Mouse (Mus musculus): ENCODE data around the gene Ttc6.

The Ttc6 gene

DNA sequence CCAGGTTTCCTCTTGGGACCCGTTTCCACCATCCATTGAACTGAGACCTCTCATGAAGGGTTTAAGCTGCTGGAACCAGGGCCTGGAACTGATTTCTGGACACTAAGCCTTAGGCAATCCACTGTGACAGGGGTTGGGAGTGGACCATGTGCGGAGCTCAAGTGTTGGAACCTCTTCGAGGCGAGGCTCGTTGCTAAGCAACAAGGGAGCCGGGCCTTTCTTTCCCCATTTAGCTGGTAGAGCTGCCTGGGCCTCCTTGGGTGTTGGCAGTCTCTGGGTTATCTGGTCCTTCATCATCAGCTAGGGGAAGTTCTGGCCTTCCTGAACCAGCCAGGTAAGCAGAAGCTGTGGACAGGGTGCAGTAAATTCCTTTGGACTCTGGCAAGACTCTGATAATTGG is at the start of gene Ttc6:
Ttc6 (plus strand) TSS at position 205 of the 400 bp plus-strand sequence.
- in situ Hi-C loops (cut with MboI, MseI), result no loop called here

DNA sequence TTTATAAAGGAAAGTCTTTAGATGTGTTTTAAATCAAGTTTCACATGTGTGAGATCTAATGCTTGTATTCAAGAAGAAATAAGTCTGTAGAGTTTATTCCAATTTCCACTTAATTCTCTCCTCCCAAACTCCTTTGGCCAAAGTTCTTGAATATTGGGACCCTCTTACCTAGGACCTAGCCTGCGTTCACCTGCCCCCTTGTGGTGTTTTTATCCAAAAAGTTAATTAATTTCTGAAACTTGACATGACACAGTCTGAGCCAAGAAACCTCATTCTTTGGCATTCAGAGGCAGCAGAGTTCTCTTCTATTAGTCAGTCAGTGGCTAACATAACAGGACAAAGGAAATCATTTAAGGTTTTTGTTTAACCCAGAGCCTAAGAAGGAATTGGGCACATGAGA is 49.4 kb upstream of the Ttc6 start:
- in situ Hi-C loops (cut with MboI, MseI), result no loop called here

DNA sequence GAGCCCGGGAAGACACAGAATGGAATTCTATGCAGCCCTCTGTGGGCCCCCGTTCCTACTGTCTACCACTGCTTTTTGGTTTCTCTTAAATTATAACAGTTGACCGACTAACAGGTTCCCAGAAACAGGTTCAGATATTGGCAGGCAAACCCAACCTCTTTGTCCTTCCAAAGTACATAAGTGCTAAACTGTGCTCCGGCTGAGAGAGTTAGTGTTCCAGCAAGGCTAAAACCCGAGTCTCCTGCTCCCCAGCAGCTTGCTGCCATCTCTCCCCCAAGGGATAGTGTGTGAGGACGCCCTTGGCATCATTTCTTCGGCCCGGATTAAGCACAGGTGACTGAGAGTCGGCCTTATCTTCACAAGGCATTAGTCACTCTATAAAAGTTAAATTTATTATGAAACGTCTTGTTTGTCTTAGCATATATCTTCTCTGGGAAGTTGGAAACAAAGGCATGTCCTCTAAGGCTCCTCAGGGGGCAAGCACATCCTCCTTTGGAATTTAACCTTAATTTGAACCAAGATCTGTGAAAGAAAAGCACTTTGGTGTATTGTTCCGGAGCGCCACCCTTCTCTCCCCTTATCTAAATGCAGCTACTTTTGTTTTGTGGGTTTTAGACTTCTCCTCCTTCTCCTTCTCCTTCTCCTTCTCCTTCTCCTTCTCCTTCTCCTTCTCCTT is 48.1 kb upstream of the Ttc6 start:
- in situ Hi-C loops (cut with MboI, MseI), result no loop called here

DNA sequence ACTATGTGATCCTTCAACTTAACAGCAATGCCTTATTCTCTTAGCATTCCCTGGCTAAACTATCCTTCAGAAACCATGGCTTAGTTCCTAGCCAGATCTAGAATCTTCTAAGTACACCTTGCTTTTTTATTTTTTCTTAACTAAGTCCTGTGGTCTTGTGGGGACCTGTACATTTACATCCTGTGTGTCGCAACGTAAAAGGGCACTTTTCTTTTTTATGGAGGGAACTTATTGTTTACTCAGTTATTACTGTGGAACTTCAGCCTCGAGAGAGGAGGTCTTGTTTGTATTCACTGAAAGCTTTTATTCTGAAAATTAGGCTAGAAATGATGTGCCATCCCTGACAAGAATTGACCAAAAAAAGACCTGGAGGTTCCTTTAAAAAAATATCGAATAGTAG is 35.6 kb upstream of the Ttc6 start:
- in situ Hi-C loops (cut with MboI, MseI), result loop anchor here (25.0 kb wide), 3 partner anchors 266 to 1684 kb away; partner anchors contain the start of genes Fbxo33 (in 2 of the 2) and Pax9 (in 1 of the 2)

- in situ Hi-C loops (cut with MboI, MseI), result loop anchor here (10.0 to 25.0 kb wide), 4 partner anchors 246 to 1682 kb away; partner anchors contain the start of genes Fbxo33 (in 2 of the 2) and Pax9 (in 1 of the 2)
These were observed 33.4 kb upstream of the Ttc6 start for GRCm38 (mm10) chr12:57530474-57530873.

- in situ Hi-C loops (cut with MboI, MseI), result loop anchor here (10.0 to 25.0 kb wide), 4 partner anchors 250 to 1678 kb away; partner anchors contain the start of genes Fbxo33 (in 2 of the 2) and Pax9 (in 1 of the 2)
These were observed 29.4 kb upstream of the Ttc6 start for GRCm38 (mm10) chr12:57534517-57534878.

DNA sequence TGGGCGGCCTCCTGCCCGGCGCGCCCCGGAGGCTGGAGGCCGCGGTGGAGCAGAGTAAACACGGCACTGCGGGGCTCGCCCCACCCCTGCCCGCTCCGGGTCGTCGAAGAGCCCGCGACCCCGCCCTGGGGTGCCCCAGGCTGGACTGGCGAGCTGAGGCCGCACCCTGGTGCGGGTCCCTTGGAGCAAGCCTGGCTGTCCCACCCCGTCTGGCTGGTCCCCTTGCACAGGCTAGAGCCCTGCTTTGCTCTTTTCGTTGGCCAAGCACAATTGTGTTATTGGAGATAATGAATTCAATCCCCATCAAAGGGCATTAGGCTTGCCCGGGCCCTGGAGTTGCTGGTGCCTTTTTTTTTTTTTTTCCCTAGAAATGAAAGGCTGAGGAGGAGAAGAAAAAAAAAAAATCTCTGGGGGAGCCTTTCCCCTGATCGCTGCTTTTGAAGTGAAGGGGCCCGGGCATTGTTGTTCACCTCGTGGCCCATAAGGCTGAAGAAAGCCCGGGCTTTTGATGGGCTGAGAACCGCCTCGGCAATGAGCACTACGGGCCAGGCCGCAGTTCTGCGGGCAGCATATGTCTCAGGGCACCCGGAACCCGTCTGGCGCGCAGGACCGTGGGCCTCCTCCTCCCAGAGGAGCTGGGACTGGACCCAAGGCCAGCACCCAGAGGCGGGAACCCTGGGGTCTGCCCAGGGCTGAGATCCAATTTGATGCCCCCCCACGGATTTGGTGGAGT is 28.9 kb upstream of the Ttc6 start:
- in situ Hi-C loops (cut with MboI, MseI), result loop anchor here (10.0 to 25.0 kb wide), 4 partner anchors 250 to 1677 kb away; partner anchors contain the start of genes Fbxo33 (in 2 of the 2) and Pax9 (in 1 of the 2)

- in situ Hi-C loops (cut with MboI, MseI), result loop anchor here (10.0 to 25.0 kb wide), 4 partner anchors 251 to 1676 kb away; partner anchors contain the start of genes Fbxo33 (in 2 of the 2) and Pax9 (in 1 of the 2)
These were observed 27.6 kb upstream of the Ttc6 start for GRCm38 (mm10) chr12:57536056-57536908.

DNA sequence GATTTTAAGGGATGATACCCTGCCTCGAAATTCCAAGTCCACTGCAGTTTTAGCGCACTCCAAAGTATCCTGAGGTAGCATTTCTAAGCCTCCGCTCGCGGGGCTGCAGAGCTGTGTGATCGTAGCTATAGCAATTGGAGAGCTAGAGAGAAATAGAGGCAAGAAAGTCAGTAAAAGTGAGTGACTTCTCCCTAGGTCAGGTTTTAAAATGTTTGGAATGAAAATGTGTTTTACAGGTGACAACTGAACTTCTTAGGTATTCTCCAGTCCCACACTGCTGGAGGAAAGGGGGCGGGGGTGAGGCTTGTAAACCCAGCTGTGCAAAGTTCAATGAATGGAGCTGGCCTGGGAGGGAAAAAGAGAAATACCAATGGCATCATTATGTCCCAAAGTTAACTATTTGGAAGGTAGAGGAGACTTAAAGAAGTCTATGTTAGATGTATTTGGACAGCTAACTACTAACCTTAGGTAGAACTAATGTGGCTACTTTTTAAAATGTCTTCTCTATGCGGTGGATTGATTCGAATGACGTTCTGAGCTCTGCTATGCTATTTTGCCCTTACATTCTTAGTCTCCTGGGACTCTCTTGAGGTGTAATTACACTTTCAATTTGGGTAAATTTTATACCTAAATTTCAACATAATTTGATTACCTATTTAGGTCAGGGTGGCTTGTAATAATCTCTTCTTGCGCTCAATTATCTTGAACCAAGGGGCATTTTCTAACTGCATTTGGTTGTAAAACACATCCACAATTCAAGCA is 26.8 kb upstream of the Ttc6 start:
- in situ Hi-C loops (cut with MboI, MseI), result loop anchor here (10.0 to 25.0 kb wide), 4 partner anchors 252 to 1675 kb away; partner anchors contain the start of genes Fbxo33 (in 2 of the 2) and Pax9 (in 1 of the 2)

GRCm38 (mm10) chr12:57537791-57538587 is 25.9 kb upstream of the Ttc6 start:
- in situ Hi-C loops (cut with MboI, MseI), result loop anchor here (10.0 to 25.0 kb wide), 4 partner anchors 253 to 1674 kb away; partner anchors contain the start of genes Fbxo33 (in 2 of the 2) and Pax9 (in 1 of the 2)

- in situ Hi-C loops (cut with MboI, MseI), result loop anchor here (10.0 to 25.0 kb wide), 4 partner anchors 254 to 1673 kb away; partner anchors contain the start of genes Fbxo33 (in 2 of the 2) and Pax9 (in 1 of the 2)
These were observed 25.0 kb upstream of the Ttc6 start for GRCm38 (mm10) chr12:57538588-57539550.

DNA sequence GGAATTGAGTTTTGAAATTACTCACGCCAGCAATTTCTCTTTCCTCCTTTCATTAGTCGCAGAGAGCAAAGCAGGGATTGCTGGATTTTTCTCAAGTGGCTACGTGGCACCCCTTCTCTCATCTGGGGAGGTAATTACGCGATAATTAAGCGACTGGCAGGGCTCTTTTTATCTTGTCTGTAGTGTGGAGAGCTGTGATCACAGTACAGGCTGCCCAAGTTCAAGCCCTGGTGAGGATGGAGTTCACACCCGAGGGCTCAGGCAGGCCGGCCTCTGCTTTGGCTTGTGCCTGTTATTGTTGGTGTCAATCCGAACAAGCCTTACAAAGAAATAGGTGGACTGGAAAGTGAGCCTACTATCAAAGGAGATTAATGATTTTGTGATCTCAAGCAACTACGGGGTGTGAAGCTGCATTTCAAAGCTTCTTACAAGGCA is 24.3 kb upstream of the Ttc6 start:
- in situ Hi-C loops (cut with MboI, MseI), result loop anchor here (10.0 to 25.0 kb wide), 4 partner anchors 255 to 1673 kb away; partner anchors contain the start of genes Fbxo33 (in 2 of the 2) and Pax9 (in 1 of the 2)

DNA sequence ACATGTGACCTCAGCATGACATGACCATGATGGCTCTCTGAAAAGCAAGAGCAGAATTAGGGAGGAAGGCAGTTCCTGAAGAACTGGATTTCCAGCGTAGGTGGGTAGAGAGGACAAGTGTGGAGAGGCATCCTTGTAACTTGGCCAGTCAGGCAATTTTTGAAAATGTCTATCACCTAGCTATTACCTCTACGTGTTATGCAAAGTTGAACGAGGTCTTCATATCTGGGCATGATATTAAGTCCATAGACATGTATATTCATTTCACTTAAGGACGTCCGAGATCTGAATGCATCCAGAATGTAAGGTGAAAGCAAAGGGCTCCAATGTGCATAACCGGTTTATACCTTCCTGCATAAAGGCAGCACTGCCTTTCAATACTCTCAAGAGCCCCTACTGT is 22.8 kb upstream of the Ttc6 start:
- in situ Hi-C loops (cut with MboI, MseI), result loop anchor here (5.0 to 25.0 kb wide), 4 partner anchors 279 to 1671 kb away; partner anchors contain the start of genes Fbxo33 (in 2 of the 2) and Pax9 (in 2 of the 2)

DNA sequence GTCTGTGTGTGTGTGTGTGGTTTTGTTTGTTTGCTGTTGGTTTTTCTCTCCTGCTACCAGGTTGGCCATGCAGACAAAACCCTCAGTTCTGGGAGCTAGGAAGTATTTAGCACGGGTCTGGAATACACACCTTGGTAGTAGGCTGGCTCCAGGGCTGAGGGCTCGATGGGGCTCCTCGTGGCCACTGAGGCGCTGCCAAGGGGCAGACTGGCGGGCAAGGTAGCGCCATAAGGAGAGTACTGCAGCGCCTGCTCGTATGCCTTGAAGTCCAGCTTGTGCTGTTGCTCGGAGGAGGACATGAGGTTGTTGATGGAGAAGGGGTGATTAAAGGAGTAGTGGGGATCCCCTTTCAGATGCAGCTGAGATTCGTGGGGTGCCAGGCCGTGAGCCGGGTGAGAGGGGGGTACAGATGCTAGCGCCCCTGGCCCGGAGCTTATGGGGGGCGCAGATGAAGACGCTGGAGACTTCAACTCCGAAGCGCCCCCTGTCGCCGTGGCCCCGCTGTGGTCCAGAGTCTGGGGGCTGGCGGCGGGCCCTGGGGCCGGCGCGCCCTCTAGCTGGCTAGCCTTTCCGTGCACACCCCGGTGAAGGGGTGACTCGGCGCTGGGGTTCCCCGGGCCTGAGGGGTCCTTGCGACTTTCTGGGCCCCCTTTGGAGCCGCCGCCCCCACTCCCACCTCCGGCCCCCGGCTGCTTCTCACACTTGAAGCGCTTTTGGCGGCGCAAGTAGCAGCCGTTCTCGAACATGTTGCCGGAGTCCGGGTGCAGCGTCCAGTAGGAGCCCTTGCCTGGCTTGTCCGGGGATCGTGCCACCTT is 21.8 kb upstream of the Ttc6 start:
- in situ Hi-C loops (cut with MboI, MseI), result loop anchor here (5.0 to 25.0 kb wide), 4 partner anchors 280 to 1670 kb away; partner anchors contain the start of genes Fbxo33 (in 2 of the 2) and Pax9 (in 2 of the 2)

DNA sequence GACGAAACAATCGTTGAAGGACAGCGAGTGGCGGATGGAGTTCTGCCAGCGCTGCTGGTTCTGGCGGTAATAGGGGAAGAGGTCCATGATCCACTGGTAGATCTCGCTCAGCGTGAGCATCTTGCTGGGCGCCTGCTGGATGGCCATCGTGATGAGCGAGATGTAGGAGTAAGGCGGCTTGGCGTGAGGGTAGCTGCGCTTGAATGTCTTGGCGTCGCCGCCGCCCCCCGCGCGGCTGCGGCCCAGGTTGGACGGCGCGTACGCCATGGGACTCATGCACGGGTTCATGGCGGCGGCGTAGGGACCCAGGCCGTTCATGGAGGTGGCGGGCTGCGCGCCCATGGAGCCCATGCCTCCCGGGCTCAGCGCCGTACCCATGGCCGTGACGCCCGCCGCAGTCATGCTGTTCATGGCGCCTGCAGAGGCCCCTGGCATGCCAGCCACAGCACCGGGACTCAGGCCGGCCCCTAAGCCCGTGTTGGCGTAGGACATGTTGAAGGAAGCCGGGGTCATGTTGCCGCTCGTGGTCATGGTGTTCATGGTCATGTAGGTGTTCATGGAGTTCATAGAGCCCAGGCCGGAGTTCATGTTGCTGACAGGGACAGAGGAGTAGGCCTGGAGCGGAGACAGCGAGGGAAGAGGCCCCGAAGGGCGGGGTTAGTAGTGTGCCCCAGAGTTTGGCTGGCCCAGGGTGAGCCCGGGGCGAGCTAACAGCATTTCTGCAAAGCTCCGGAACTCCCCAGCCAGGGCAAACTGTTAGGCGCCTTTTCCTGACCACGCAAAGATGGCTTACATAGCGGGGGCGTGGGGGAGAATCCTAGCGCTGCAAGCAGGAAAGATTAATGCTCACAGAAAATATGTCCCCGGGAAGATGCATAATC is 20.9 kb upstream of the Ttc6 start:
- in situ Hi-C loops (cut with MboI, MseI), result loop anchor here (5.0 to 25.0 kb wide), 4 partner anchors 281 to 1669 kb away; partner anchors contain the start of genes Fbxo33 (in 2 of the 2) and Pax9 (in 2 of the 2)

DNA sequence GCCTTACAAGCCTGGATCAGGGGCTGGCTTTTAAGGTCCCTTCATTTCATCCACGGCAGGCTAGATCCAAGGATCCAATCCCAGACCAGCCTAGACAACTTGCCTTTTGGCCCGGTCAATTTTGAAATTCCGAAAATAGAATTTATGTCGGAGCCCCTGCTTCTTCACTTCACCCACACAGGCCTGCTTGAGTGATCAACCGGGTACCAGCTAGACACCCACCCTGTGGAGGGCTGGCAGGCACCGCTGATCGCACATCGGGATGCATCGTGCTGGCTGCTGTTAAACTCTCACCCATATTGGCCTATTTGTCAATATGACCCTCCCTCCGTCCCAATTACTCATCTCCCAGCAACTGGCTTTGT is 20.3 kb upstream of the Ttc6 start:
- in situ Hi-C loops (cut with MboI, MseI), result loop anchor here (5.0 to 25.0 kb wide), 4 partner anchors 281 to 1669 kb away; partner anchors contain the start of genes Fbxo33 (in 2 of the 2) and Pax9 (in 2 of the 2)
